Comparison of ENCODE assay signal across 23 mouse cellular contexts in the genomic region with DNA sequence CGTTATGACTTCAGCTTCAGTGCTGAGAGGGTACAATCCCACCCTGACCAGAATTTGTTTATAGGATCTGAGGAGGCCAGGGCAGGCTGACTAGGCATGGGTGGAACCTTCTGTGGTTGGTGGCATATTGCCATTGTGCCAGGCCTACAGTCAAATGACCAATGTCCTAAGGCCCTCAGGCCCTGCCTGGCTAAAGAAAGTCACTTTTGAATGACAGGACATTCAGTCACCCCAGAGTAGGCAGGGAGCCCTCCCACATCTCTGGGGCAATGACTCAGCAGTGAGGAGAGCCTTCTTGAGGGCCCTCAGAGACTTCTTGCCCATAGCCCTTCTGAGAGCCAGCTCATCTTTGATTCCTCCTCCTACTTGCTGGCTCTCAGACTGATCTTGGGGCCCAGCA.
DNase-seq lines count a peak whose midpoint lies in the region; TF ChIP-seq lines count a peak whose summit lies in the region.
"Had no signal": no experiment of that assay in that cellular context is flagged by ENCODE, and none has a peak within 500 bp of the region (broad histone marks: within the 10 kb centered on the region; RNA-seq: fewer than 3 reads in every experiment).

No protein-coding gene starts in this region.

- peaks cover 3% of the 10 kb centered on the region; the same call in 1 of the 2 replicates for H3K4me1 ChIP-seq in embryonic fibroblast, embryonic 13.5 days (ENCODE audit: control insufficient read depth, insufficient read depth, low read length)
- H3K4me1 ChIP-seq: embryonic facial prominence, embryonic 10.5 days; embryonic facial prominence, embryonic 13.5 days; forebrain, embryonic 15.5 days; hindbrain, embryonic 10.5 days; hindbrain, embryonic 13.5 days; intestine, embryonic 15.5 days had no signal

- no peak for TF ChIP-seq POLR2A in embryonic fibroblast, embryonic 13.5 days (IDR thresholded peaks at IDR 0.05; ENCODE audit: low read depth, low read length)

- H3K27ac ChIP-seq in embryonic fibroblast, embryonic 13.5 days (ENCODE audit: insufficient read depth, low read length), result peak overlapping the region; percentile 29; the same call in 1 of the 2 replicates
- H3K27ac ChIP-seq: embryonic facial prominence, embryonic 10.5 days; embryonic facial prominence, embryonic 13.5 days; forebrain, embryonic 15.5 days; hindbrain, embryonic 10.5 days; hindbrain, embryonic 13.5 days; intestine, embryonic 15.5 days had no signal

- no peak for TF ChIP-seq CTCF in embryonic fibroblast, embryonic 13.5 days (IDR thresholded peaks at IDR 0.05; ENCODE audit: borderline replicate concordance, insufficient read depth, low read length)

- H3K4me3 ChIP-seq in embryonic fibroblast, embryonic 13.5 days (ENCODE audit: insufficient read depth, low read length), result no peak overlapping the region
- H3K4me3 ChIP-seq: embryonic facial prominence, embryonic 10.5 days; embryonic facial prominence, embryonic 13.5 days; forebrain, embryonic 15.5 days; hindbrain, embryonic 10.5 days; hindbrain, embryonic 13.5 days; intestine, embryonic 15.5 days had no signal

- peak; percentile 88 for DNase-seq in heart, adult 11 months
- no peak for DNase-seq in heart, postnatal 4 days
- peak; percentile 45 for DNase-seq in Muller cell, postnatal 12 days (ENCODE audit: inconsistent ontology term)
- DNase-seq in c-Kit-positive CD71-positive TER-119-positive erythroid progenitor cells, embryonic 14.5 days (ENCODE audit: low spot score), result no peak
- no peak for DNase-seq in spleen, postnatal 4 days (ENCODE audit: low spot score in 2 of 2)
- no peak for DNase-seq in retina, postnatal 1 day
- no peak for DNase-seq in ovary, adult 18-20 months (ENCODE audit: low spot score)
- DNase-seq: adrenal gland, postnatal 10 days; cerebellum, adult 11 months; cerebellum, adult 2 months; cerebellum, postnatal 10 days; cerebellum, postnatal 36 days; embryo, embryonic 11 days; gastrocnemius, postnatal 10 days; gastrocnemius, postnatal 36 days; kidney, adult 11 months had no signal

Comparison
In these comparisons a context has a peak if more than half of its experiments do, and no peak if none do; other contexts are left out.
1. DNase-seq: peak in heart, adult 11 months (single experiment) and Muller cell, postnatal 12 days (single experiment); none in heart, postnatal 4 days (single experiment), c-Kit-positive CD71-positive TER-119-positive erythroid progenitor cells, embryonic 14.5 days (single experiment), spleen, postnatal 4 days (0 of 2), retina, postnatal 1 day (single experiment) and ovary, adult 18-20 months (single experiment).